Mouse (Mus musculus) hindbrain, postnatal 0 days (tissue): ENCODE data around the gene Tmem119. TPM values are rescaled to one million over a fixed set of nuclear protein-coding genes. Genes with fewer than 3 reads are reported as not detected.
A peak's percentile ranks its signal among the peaks of the same experiment; 100 is the strongest.

Experiments used
- ATAC-seq: fragments of 200-750 bp; cut with Nextera tagmentation; 2 replicates; pipeline ENCODE4 v1.8.0; 2017; ENCODE audit warnings: mild to moderate bottlenecking, moderate TSS enrichment, moderate library complexity
- DNase-seq: peaks from one replicate; pipeline ENCODE4 v3.0.0-alpha.2; 2015; ENCODE audit warnings: low spot score
- H3K27ac ChIP-seq: fragments of 300-500 bp; sonication (generic); 2 replicates; pipeline ENCODE4 v1.5.1; 2014; ENCODE audit warnings: mild to moderate bottlenecking
- H3K27me3 ChIP-seq: fragments of 300-500 bp; sonication (generic); 2 replicates; pipeline ENCODE4 v1.6.1; 2014; ENCODE audit warnings: low read length, mixed read lengths; ENCODE audit not compliant: insufficient read depth
- H3K36me3 ChIP-seq: fragments of 300-500 bp; sonication (generic); 2 replicates; pipeline ENCODE4 v1.6.1; 2014; ENCODE audit warnings: low read length, mixed read lengths; ENCODE audit not compliant: insufficient read depth
- H3K4me1 ChIP-seq: fragments of 300-500 bp; sonication (generic); 2 replicates; pipeline ENCODE4 v1.6.1; 2014; ENCODE audit warnings: antibody characterized with exemption, low read length, mixed read lengths; ENCODE audit not compliant: insufficient read depth
- H3K4me2 ChIP-seq: fragments of 300-500 bp; sonication (generic); 2 replicates; pipeline ENCODE4 v1.6.1; 2014; ENCODE audit warnings: low read depth, mild to moderate bottlenecking, low read length, moderate library complexity, mixed read lengths
- H3K4me3 ChIP-seq: fragments of 300-500 bp; sonication (generic); 2 replicates; pipeline ENCODE4 v1.5.1; 2014; ENCODE audit warnings: low read length
- H3K9ac ChIP-seq: fragments of 300-500 bp; sonication (generic); replicated peaks from 2 replicates; pipeline ENCODE4 v1.6.1; 2014; ENCODE audit warnings: mild to moderate bottlenecking, low read length, moderate library complexity, mixed read lengths
- H3K9me3 ChIP-seq: fragments of 300-500 bp; sonication (generic); 2 replicates; pipeline ENCODE4 v1.6.1; 2016; ENCODE audit warnings: low read length, mixed read lengths
- CTCF ChIP-seq: IDR thresholded peaks from 2 replicates; pipeline ENCODE4 v1.5.1; 2016; ENCODE audit warnings: antibody characterized with exemption, control low read depth, low read depth
- WGBS: fragments of 180-500 bp; shearing (Covaris S2); extraction: QIAGEN DNeasy Blood & Tissue Kit; methylation state at CpG from one replicate; pipeline ENCODE4 v1.1.7; 2014; 5-methylcytosine and 5-hydroxymethylcytosine counted together
- polyA plus RNA-seq: library from polyadenylated mRNA; unstranded; fragments of >200 nt; fragmentation: Nextera tagmentation; extraction: Ambion mirVana; gene quantifications from 2 replicates; pipeline ENCODE4 v1.2.1, GENCODE M21; 2015
- total RNA-seq: library from RNA; depleted of rRNA; stranded (reverse); fragments of >200 nt; gene quantifications from 2 replicates; pipeline ENCODE4 v1.2.3, GENCODE M21; 2014

Tmem119 gene
- total and polyA plus RNA-seq, 2 experiments from 2014 or later: 7.6 to 9.2 TPM

DNA sequence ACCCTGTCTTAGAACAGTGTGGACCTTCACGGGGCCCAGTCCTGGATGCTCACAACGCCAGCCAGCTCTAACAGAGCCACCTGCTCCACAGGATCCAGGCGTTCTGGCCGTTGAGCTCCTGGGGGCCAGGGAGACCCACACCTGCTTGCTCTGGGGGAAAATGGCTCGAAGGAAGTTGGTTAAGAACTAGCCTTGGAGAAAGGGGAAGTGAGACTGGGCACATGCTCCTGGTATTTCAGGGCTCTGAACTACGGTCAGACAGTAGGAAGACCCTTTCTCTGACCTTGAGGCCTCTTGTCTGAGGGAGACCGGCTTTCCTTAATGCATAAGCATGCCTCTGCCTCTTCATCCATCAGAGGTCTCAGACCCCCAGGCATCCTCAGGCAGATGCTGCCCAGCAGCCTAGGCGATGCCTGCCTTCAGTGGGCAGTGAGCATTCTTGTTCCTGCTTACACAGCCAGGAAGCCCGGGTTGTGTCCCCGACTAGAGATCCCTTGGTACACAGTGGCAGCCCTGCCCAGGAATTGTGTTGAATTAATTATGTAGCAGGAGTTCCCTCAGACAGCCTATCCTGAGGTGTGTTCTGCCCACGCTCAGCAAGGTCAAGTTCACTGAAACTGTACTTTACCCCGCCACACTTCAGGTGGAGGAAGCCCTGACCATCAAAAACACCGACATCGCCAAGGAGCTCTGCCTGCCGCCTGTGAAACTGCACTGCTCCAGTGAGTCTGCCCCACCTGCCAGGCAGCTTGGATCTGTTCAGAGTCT lies 24.0 kb downstream of the Tmem119 start:
- TF ChIP-seq CTCF: no peak
- Histone ChIP-seq H3K9me3 (no peaks in the 10 kb centered on the region), H3K27me3 (no peaks in the 10 kb centered on the region), H3K4me2 (no peak overlapping the region), H3K9ac (no peak overlapping the region), H3K27ac (no peak overlapping the region), H3K4me3 (no peak overlapping the region), H3K36me3 (peaks cover 24% of the 10 kb centered on the region), H3K4me1 (no peaks in the 10 kb centered on the region)
- DNase-seq: no peak
- ATAC-seq: no peak
- 92% methylated on average over 15 of the region's 15 CpGs for WGBS

DNA sequence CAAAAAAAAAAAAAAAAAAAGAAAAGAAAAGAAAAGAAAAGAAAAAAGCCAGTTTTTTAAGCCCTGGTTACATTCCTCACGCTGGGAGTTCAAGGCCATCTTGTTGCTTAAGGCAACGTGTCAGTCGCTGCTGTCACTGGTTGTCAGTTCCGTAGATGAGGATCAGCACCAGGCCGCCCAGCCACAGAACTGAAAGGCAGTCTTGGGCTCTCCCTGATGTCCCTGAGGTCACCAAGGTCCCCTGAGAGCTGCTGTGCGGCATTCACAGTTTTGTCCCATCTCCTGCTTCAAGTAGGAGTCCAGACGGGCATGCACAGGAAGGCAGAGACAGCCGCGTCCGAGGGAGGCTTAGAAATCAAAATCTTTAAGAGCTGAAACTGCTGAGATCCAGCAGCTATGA lies 24.7 kb downstream of the Tmem119 start:
- Histone ChIP-seq H3K4me3 (no peak overlapping the region), H3K4me1 (peaks cover 1% of the 10 kb centered on the region), H3K36me3 (peaks cover 24% of the 10 kb centered on the region), H3K9ac (no peak overlapping the region), H3K4me2 (no peak overlapping the region), H3K27me3 (no peaks in the 10 kb centered on the region), H3K9me3 (no peaks in the 10 kb centered on the region), H3K27ac (no peak overlapping the region)
- no peak for TF ChIP-seq CTCF
- 93% methylated on average over 10 of the region's 10 CpGs for WGBS
- ATAC-seq (no peak), DNase-seq (no peak)

GRCm38 (mm10) chr5:113773664-113774063 lies 26.7 kb downstream of the Tmem119 start:
- ATAC-seq (no peak), DNase-seq (peak; percentile 85)
- 4% methylated on average over 7 of the region's 7 CpGs for WGBS
- Histone ChIP-seq H3K4me1 (peaks cover 12% of the 10 kb centered on the region), H3K27me3 (no peaks in the 10 kb centered on the region), H3K4me2 (peak overlapping the region; percentile 94), H3K9me3 (no peaks in the 10 kb centered on the region), H3K27ac (no peak overlapping the region), H3K4me3 (peak overlapping the region; percentile 80), H3K9ac (peak overlapping the region; percentile 50; the same call in 1 of the 2 replicates), H3K36me3 (peaks cover 24% of the 10 kb centered on the region)
- peak; percentile 92 for TF ChIP-seq CTCF

DNA sequence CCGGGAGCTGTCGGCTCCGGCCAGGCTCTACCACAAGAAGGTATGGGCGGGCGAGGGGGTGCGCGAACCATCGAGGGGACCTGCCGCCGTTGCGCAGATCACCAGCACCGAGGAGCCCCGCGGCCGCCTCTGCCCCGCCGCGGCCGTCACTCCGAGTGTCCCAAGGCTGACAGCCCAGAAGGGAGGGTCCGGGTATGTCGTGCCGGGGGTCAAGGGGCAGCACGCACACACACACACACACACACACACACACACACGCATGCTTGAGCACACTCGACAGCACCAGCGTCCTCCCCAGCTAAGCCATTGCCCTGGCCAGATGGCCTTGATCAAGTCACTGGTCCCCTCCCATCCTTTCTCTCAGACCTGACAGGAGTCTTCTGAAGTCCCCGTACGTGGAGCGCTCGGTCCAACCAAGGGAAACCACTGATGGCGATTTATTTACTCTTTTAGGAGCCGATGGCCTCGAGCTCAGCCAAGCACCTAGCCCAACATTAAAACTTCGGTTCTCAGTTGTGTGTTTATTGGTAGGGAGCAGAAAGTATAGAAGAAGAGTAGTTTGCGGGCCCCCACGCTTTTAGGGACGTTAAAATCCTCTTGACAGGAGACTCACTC lies 27.3 kb downstream of the Tmem119 start:
- H3K27me3 ChIP-seq: no peaks in the 10 kb centered on the region
- no peaks in the 10 kb centered on the region for H3K9me3 ChIP-seq
- H3K4me1 ChIP-seq: peaks cover 12% of the 10 kb centered on the region
- H3K4me3 ChIP-seq: peak overlapping the region; percentile 80
- ATAC-seq (peak; percentile 41), DNase-seq (no peak)
- H3K4me2 ChIP-seq: peak overlapping the region; percentile 94
- peak overlapping the region; percentile 50 for H3K9ac ChIP-seq
- H3K36me3 ChIP-seq: peaks cover 24% of the 10 kb centered on the region
- TF ChIP-seq CTCF: no peak
- WGBS: 1% methylated on average over 27 of the region's 38 CpGs
- H3K27ac ChIP-seq: peak overlapping the region; percentile 95

DNA sequence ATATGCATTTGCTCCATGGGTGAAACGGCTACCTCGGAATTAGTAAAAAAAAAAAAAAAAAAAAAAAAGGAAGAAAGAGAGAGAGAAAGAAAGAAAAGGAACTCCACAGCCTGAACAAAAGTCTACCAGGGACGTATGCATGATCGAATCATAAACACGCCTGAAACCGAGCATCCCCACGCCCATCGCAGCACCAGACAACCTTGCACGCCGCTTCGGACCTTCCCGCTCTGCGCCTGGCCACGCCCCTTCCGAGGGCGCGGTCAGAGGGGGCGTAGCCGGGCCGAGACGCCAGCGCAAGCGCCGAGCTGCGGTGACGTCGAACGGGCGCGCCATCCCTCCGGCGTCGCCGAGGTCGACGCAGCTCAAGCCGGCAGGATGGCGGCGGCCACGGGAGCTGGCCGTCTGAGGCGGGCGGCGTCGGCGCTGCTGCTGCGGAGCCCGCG lies 27.8 kb downstream of the Tmem119 start, which contains the start of the genes Sart3 and Iscu:
Gene Sart3, minus strand, starts transcription at position 61 of the 446 bp plus-strand sequence.
Gene Iscu, plus strand, starts transcription at position 299 of the 446 bp plus-strand sequence.
- H3K36me3 ChIP-seq: peaks cover 24% of the 10 kb centered on the region
- no peaks in the 10 kb centered on the region for H3K9me3 ChIP-seq
- peak; percentile 98 for DNase-seq
- TF ChIP-seq CTCF: no peak
- H3K27me3 ChIP-seq: no peaks in the 10 kb centered on the region
- H3K4me2 ChIP-seq: peak within 1 kb of the TSS; percentile 94
- under 1% methylated on average over 49 of the region's 49 CpGs for WGBS
- H3K9ac ChIP-seq: peak within 1 kb of the TSS; percentile 85
- peak; percentile 86 for ATAC-seq
- peaks cover 12% of the 10 kb centered on the region for H3K4me1 ChIP-seq
- peak within 1 kb of the TSS; percentile 80 for H3K4me3 ChIP-seq
- H3K27ac ChIP-seq: peak within 1 kb of the TSS; percentile 95

GRCm38 (mm10) chr5:113771213-113772162 lies 28.8 kb downstream of the Tmem119 start:
- H3K4me1 ChIP-seq: peaks cover 12% of the 10 kb centered on the region
- H3K9me3 ChIP-seq: no peaks in the 10 kb centered on the region
- peaks cover 21% of the 10 kb centered on the region for H3K36me3 ChIP-seq
- peak overlapping the region; percentile 80 for H3K4me3 ChIP-seq
- peak overlapping the region; percentile 95 for H3K27ac ChIP-seq
- no peaks in the 10 kb centered on the region for H3K27me3 ChIP-seq
- DNase-seq (peak; percentile 94), ATAC-seq (peak; percentile 86)
- peak overlapping the region; percentile 94 for H3K4me2 ChIP-seq
- 0 out of 2 replicates have a peak, but pooled peaks have one; percentile 1 for TF ChIP-seq CTCF
- H3K9ac ChIP-seq: peak overlapping the region; percentile 85
- under 1% methylated on average over 85 of the region's 97 CpGs for WGBS
